Mouse (Mus musculus) limb, embryonic 11.5 days (tissue): ENCODE measurements around the gene Rab5a. TPM values are rescaled to one million over a fixed set of nuclear protein-coding genes. Genes with fewer than 3 reads are reported as not detected.
"Not testable (repeated sequence)": the region's sequence is repeated elsewhere in the genome, so short reads cannot be mapped to it uniquely, and the experiment has no call there.

Source experiments
- ATAC-seq: fragments of 200-750 bp; cut with Nextera tagmentation; 2 replicates; pipeline ENCODE4 v1.8.0; 2017; ENCODE audit warnings: low read depth; ENCODE audit not compliant: insufficient number of reproducible peaks, low FRiP score, low TSS enrichment
- DNase-seq: peaks from one replicate; pipeline ENCODE4 v3.0.0-alpha.2; 2015; ENCODE audit warnings: low spot score
- H3K27ac ChIP-seq: fragments of 300-500 bp; sonication (generic); replicated peaks from 2 replicates; pipeline ENCODE4 v1.5.1; 2014; ENCODE audit warnings: low read depth, mild to moderate bottlenecking, low read length
- H3K27me3 ChIP-seq: fragments of 300-500 bp; sonication (generic); 2 replicates; pipeline ENCODE4 v1.6.1; 2014; ENCODE audit warnings: mild to moderate bottlenecking, low read length, mixed read lengths; ENCODE audit not compliant: control insufficient read depth, insufficient read depth
- H3K36me3 ChIP-seq: fragments of 300-500 bp; sonication (generic); 2 replicates; pipeline ENCODE4 v1.6.1; 2014; ENCODE audit warnings: mild to moderate bottlenecking, low read length, moderate library complexity, mixed read lengths; ENCODE audit not compliant: control insufficient read depth, insufficient read depth
- H3K4me1 ChIP-seq: fragments of 300-500 bp; sonication (generic); 2 replicates; pipeline ENCODE4 v1.6.1; 2014; ENCODE audit warnings: low read length, mixed read lengths; ENCODE audit not compliant: control insufficient read depth, insufficient read depth
- H3K4me2 ChIP-seq: fragments of 300-500 bp; sonication (generic); 2 replicates; pipeline ENCODE4 v1.6.1; 2014; ENCODE audit warnings: low read depth, mild to moderate bottlenecking, moderate library complexity; ENCODE audit not compliant: severe bottlenecking
- H3K4me3 ChIP-seq: fragments of 300-500 bp; sonication (generic); 2 replicates; pipeline ENCODE4 v1.5.1; 2014; ENCODE audit warnings: low read depth, low read length
- H3K9ac ChIP-seq: fragments of 300-500 bp; sonication (generic); 2 replicates; pipeline ENCODE4 v1.6.1; 2014; ENCODE audit warnings: mild to moderate bottlenecking, low read length
- H3K9me3 ChIP-seq: fragments of 300-500 bp; sonication (generic); 2 replicates; pipeline ENCODE4 v1.6.1; 2016; ENCODE audit warnings: low read length; ENCODE audit not compliant: control insufficient read depth
- WGBS: fragments of 180-500 bp; shearing (Covaris S2); extraction: QIAGEN DNeasy Blood & Tissue Kit; methylation state at CpG from one replicate; pipeline ENCODE4 v1.1.7; 2014; 5-methylcytosine and 5-hydroxymethylcytosine counted together
- polyA plus RNA-seq: library from polyadenylated mRNA; unstranded; fragments of >200 nt; fragmentation: Nextera tagmentation; extraction: Ambion mirVana; gene quantifications from 2 replicates; pipeline ENCODE4 v1.2.1, GENCODE M21; 2014

Gene Rab5a
- polyA plus RNA-seq, 1 experiment from 2014 or later = 75.1 TPM

GRCm38 (mm10) chr17:53528034-53528433 is 49.0 kb downstream of the Rab5a start:
- DNase-seq (no peak), ATAC-seq (no peak)
- no peak overlapping the region for H3K4me2 ChIP-seq
- no peaks in the 10 kb centered on the region for H3K36me3 ChIP-seq
- WGBS = 96% methylated on average over 2 of the region's 2 CpGs
- H3K9me3 ChIP-seq = no peaks in the 10 kb centered on the region
- no peak overlapping the region for H3K4me3 ChIP-seq
- H3K9ac ChIP-seq = no peak overlapping the region
- no peaks in the 10 kb centered on the region for H3K4me1 ChIP-seq
- H3K27ac ChIP-seq = no peak overlapping the region
- H3K27me3 ChIP-seq = no peaks in the 10 kb centered on the region

- DNase-seq = no peak
- WGBS = 51% methylated on average over 2 of the region's 2 CpGs
Measured at GRCm38 (mm10) chr17:53531160-53531559, 52.1 kb downstream of the Rab5a start.

GRCm38 (mm10) chr17:53532425-53532824 is 53.4 kb downstream of the Rab5a start:
- Histone ChIP-seq H3K27me3 (no peaks in the 10 kb centered on the region), H3K9ac (no peak overlapping the region), H3K4me3 (no peak overlapping the region), H3K9me3 (no peaks in the 10 kb centered on the region), H3K4me1 (no peaks in the 10 kb centered on the region), H3K36me3 (no peaks in the 10 kb centered on the region), H3K27ac (no peak overlapping the region), H3K4me2 (no peak overlapping the region)
- 81% methylated on average over 2 of the region's 2 CpGs for WGBS
- ATAC-seq = no peak
- no peak for DNase-seq

More at GRCm38 (mm10) chr17:53531160-53531559, 52.1 kb downstream of the Rab5a start:
- Histone ChIP-seq H3K36me3 (no peaks in the 10 kb centered on the region), H3K9ac (no peak overlapping the region), H3K27ac (no peak overlapping the region), H3K27me3 (no peaks in the 10 kb centered on the region), H3K4me1 (no peaks in the 10 kb centered on the region), H3K4me2 (no peak overlapping the region), H3K4me3 (no peak overlapping the region), H3K9me3 (no peaks in the 10 kb centered on the region)
- no peak for ATAC-seq

- not testable (repeated sequence) for H3K4me1 ChIP-seq, H3K4me2 ChIP-seq, H3K9me3 ChIP-seq, H3K4me3 ChIP-seq, ATAC-seq, H3K27ac ChIP-seq, H3K27me3 ChIP-seq, DNase-seq, H3K9ac ChIP-seq, H3K36me3 ChIP-seq
- WGBS = 89% methylated on average over 2 of the region's 2 CpGs
Measured at GRCm38 (mm10) chr17:53539351-53539750, 60.3 kb downstream of the Rab5a start, which contains the start of gene Pp2d1. Gene Pp2d1 (minus strand): TSS chr17:53539451.

GRCm38 (mm10) chr17:53542536-53542935 is 63.5 kb downstream of the Rab5a start:
- Histone ChIP-seq H3K9me3 (no peaks in the 10 kb centered on the region), H3K27me3 (no peaks in the 10 kb centered on the region), H3K4me3 (no peak overlapping the region), H3K27ac (no peak overlapping the region), H3K4me1 (no peaks in the 10 kb centered on the region), H3K4me2 (no peak overlapping the region), H3K36me3 (no peaks in the 10 kb centered on the region), H3K9ac (no peak overlapping the region)
- WGBS = 94% methylated on average over 4 of the region's 4 CpGs
- DNase-seq (no peak), ATAC-seq (no peak)

GRCm38 (mm10) chr17:53543591-53544324 is 64.7 kb downstream of the Rab5a start:
- Histone ChIP-seq H3K27me3 (no peaks in the 10 kb centered on the region), H3K27ac (no peak overlapping the region), H3K4me3 (no peak overlapping the region), H3K4me1 (no peaks in the 10 kb centered on the region), H3K4me2 (no peak overlapping the region), H3K9me3 (no peaks in the 10 kb centered on the region), H3K36me3 (no peaks in the 10 kb centered on the region), H3K9ac (no peak overlapping the region)
- DNase-seq (no peak), ATAC-seq (no peak)
- WGBS = 88% methylated on average over 9 of the region's 9 CpGs

- no peak for ATAC-seq
- H3K4me1 ChIP-seq = no peaks in the 10 kb centered on the region
- no peak overlapping the region for H3K9ac ChIP-seq
- WGBS = 80% methylated on average over 8 of the region's 8 CpGs
- H3K4me2 ChIP-seq = no peak overlapping the region
- H3K27ac ChIP-seq = no peak overlapping the region
- no peaks in the 10 kb centered on the region for H3K9me3 ChIP-seq
- no peak for DNase-seq
- H3K36me3 ChIP-seq = no peaks in the 10 kb centered on the region
- no peak overlapping the region for H3K4me3 ChIP-seq
- H3K27me3 ChIP-seq = no peaks in the 10 kb centered on the region
Measured at GRCm38 (mm10) chr17:53551306-53552299, 72.6 kb downstream of the Rab5a start.

- Histone ChIP-seq H3K4me3 (no peak overlapping the region), H3K9ac (no peak overlapping the region), H3K4me2 (no peak overlapping the region), H3K27ac (no peak overlapping the region), H3K27me3 (no peaks in the 10 kb centered on the region), H3K9me3 (no peaks in the 10 kb centered on the region), H3K4me1 (no peaks in the 10 kb centered on the region), H3K36me3 (no peaks in the 10 kb centered on the region)
- 77% methylated on average over 4 of the region's 4 CpGs for whole genome bisulfite sequencing
- ATAC-seq (no peak), DNase-seq (no peak)
Measured at GRCm38 (mm10) chr17:53554088-53554487, 75.1 kb downstream of the Rab5a start.
